Mouse (Mus musculus) CH12.LX (cell line): ENCODE measurements around the gene Tepsin. TPM values are rescaled to one million over a fixed set of nuclear protein-coding genes. Genes with fewer than 3 reads are reported as not detected.

Experiments used
- DNase-seq: peaks from one replicate; pipeline ENCODE4 v3.0.0-alpha.2; 2013; ENCODE audit errors: extremely low read depth
- H3K27ac ChIP-seq: 2 replicates; pipeline ENCODE4 v1.5.1; 2012; ENCODE audit warnings: low read depth, mild to moderate bottlenecking, control low read depth, moderate library complexity; ENCODE audit not compliant: insufficient read depth
- H3K27me3 ChIP-seq: replicated peaks from 2 replicates; pipeline ENCODE3; 2012; ENCODE audit warnings: inconsistent platforms
- H3K36me3 ChIP-seq, 2 experiments: replicated peaks in 1 of 2; 2 replicates each; pipeline versions ENCODE3 to v1.6.1; 2012; ENCODE audit warnings: inconsistent platforms in 1 of 2, low read length in 1 of 2, mild to moderate bottlenecking in 1 of 2, mixed read lengths in 1 of 2, moderate library complexity in 1 of 2; ENCODE audit not compliant: control insufficient read depth in 1 of 2, insufficient read depth in 1 of 2
- H3K4me1 ChIP-seq, 2 experiments: 2 replicates each; pipeline ENCODE4 v1.6.1; 2012; ENCODE audit warnings: inconsistent platforms in 1 of 2, moderate library complexity in 1 of 2; ENCODE audit not compliant: insufficient read depth in 2 of 2, control insufficient read depth in 1 of 2
- H3K4me2 ChIP-seq: 2 replicates; pipeline ENCODE4 v1.6.1; 2012; ENCODE audit warnings: low read depth, mild to moderate bottlenecking, control low read depth; ENCODE audit not compliant: poor library complexity, insufficient read depth, severe bottlenecking
- H3K4me3 ChIP-seq, 3 experiments: fragments of 150-350 bp in 1 of 3; sonication (generic) in 1 of 3; replicated peaks in 1 of 3; 2 replicates each; pipeline versions ENCODE3 to v1.5.1; 2011 to 2012; ENCODE audit warnings: low read depth in 2 of 3, low read length in 2 of 3, mild to moderate bottlenecking in 2 of 3, moderate library complexity in 2 of 3, control low read depth in 1 of 3, improper control_type of control experiment in 1 of 3, inconsistent platforms in 1 of 3, mixed read lengths in 1 of 3; ENCODE audit not compliant: poor library complexity in 1 of 3
- H3K79me2 ChIP-seq: replicated peaks from 2 replicates; pipeline ENCODE4 v1.6.1; 2012; ENCODE audit warnings: mild to moderate bottlenecking, moderate library complexity; ENCODE audit not compliant: control insufficient read depth, poor library complexity, insufficient read depth, severe bottlenecking; ENCODE audit errors: extremely low read depth
- H3K9ac ChIP-seq: 2 replicates; pipeline ENCODE4 v1.6.1; 2012; ENCODE audit warnings: low read depth, mild to moderate bottlenecking, control low read depth, moderate library complexity; ENCODE audit not compliant: insufficient read depth
- H3K9me3 ChIP-seq: replicated peaks from 2 replicates; pipeline ENCODE3; 2012; ENCODE audit warnings: low read length, inconsistent platforms, mixed read lengths
- CHD1 ChIP-seq: IDR thresholded peaks from 2 replicates; pipeline ENCODE4 v1.6.1; 2012; ENCODE audit warnings: low read depth, low read length, improper control_type of control experiment, inconsistent platforms
- CHD2 ChIP-seq: IDR thresholded peaks from 2 replicates; pipeline ENCODE4 v1.6.1; 2011; ENCODE audit warnings: low read length, improper control_type of control experiment
- CTCF ChIP-seq, 2 experiments: IDR thresholded peaks in 1 of 2; conservative IDR thresholded peaks in 1 of 2; 2 replicates each; pipeline ENCODE4 v1.5.1; 2011 to 2012; ENCODE audit warnings: low read depth in 2 of 2, low read length in 2 of 2, improper control_type of control experiment in 1 of 2, inconsistent platforms in 1 of 2, mild to moderate bottlenecking in 1 of 2, moderate library complexity in 1 of 2
- E2F4 ChIP-seq: IDR thresholded peaks from 2 replicates; pipeline ENCODE4 v1.6.1; 2011; ENCODE audit warnings: low read depth, low read length, improper control_type of control experiment; ENCODE audit not compliant: insufficient replicate concordance
- ETS1 ChIP-seq: conservative IDR thresholded peaks from 2 replicates; pipeline ENCODE4 v1.6.1; 2012; ENCODE audit warnings: low read depth, mild to moderate bottlenecking, inconsistent platforms, low read length, improper control_type of control experiment, moderate library complexity
- GABPA ChIP-seq: IDR thresholded peaks from 2 replicates; pipeline ENCODE4 v1.6.1; 2012; ENCODE audit warnings: low read depth, low read length, improper control_type of control experiment, inconsistent platforms; ENCODE audit not compliant: insufficient replicate concordance
- IRF4 ChIP-seq: IDR thresholded peaks from 2 replicates; pipeline ENCODE4 v1.6.1; 2014; ENCODE audit warnings: low read depth, mild to moderate bottlenecking, inconsistent platforms, low read length, improper control_type of control experiment
- JUN ChIP-seq: IDR thresholded peaks from 2 replicates; pipeline ENCODE4 v1.6.1; 2011; ENCODE audit warnings: low read depth, mild to moderate bottlenecking, low read length, improper control_type of control experiment, moderate library complexity; ENCODE audit not compliant: insufficient read depth
- JUND ChIP-seq: conservative IDR thresholded peaks from 2 replicates; pipeline ENCODE4 v1.6.1; 2011; ENCODE audit warnings: low read depth, low read length, improper control_type of control experiment
- MAFK ChIP-seq: IDR thresholded peaks from 2 replicates; pipeline ENCODE4 v1.6.1; 2011; ENCODE audit warnings: low read length, improper control_type of control experiment; ENCODE audit not compliant: insufficient replicate concordance
- MAX ChIP-seq: IDR thresholded peaks from 2 replicates; pipeline ENCODE4 v1.6.1; 2011; ENCODE audit warnings: low read length, improper control_type of control experiment
- MAZ ChIP-seq: IDR thresholded peaks from 2 replicates; pipeline ENCODE4 v1.6.1; 2012; ENCODE audit warnings: low read depth, mild to moderate bottlenecking, inconsistent platforms, low read length, improper control_type of control experiment, moderate library complexity
- NRF1 ChIP-seq: IDR thresholded peaks from 2 replicates; pipeline ENCODE4 v1.6.1; 2014; ENCODE audit warnings: low read depth, mild to moderate bottlenecking, inconsistent platforms, low read length, improper control_type of control experiment, moderate library complexity
- POLR2A ChIP-seq: IDR thresholded peaks from 2 replicates; pipeline ENCODE4 v1.6.1; 2011; ENCODE audit warnings: low read depth, mild to moderate bottlenecking, improper control_type of control experiment, low read length
- POLR2AphosphoS2 ChIP-seq: IDR thresholded peaks from 2 replicates; pipeline ENCODE4 v1.6.1; 2011; ENCODE audit warnings: low read depth, low read length, improper control_type of control experiment
- RAD21 ChIP-seq: IDR thresholded peaks from 2 replicates; pipeline ENCODE4 v1.6.1; 2011; ENCODE audit warnings: low read depth, mild to moderate bottlenecking, low read length, improper control_type of control experiment, moderate library complexity
- RCOR1 ChIP-seq: conservative IDR thresholded peaks from 2 replicates; pipeline ENCODE4 v1.6.1; 2012; ENCODE audit warnings: low read depth, mild to moderate bottlenecking, inconsistent platforms, low read length, improper control_type of control experiment
- SIN3A ChIP-seq: IDR thresholded peaks from 2 replicates; pipeline ENCODE4 v1.6.1; 2012; ENCODE audit warnings: low read length, improper control_type of control experiment, inconsistent platforms
- USF1 ChIP-seq: IDR thresholded peaks from 2 replicates; pipeline ENCODE4 v1.6.1; 2014; ENCODE audit warnings: low read depth, mild to moderate bottlenecking, inconsistent platforms, low read length, improper control_type of control experiment
- dilution Hi-C: fragments of 300-500 bp; cut with MboI; formaldehyde crosslinking; loops from 2 replicates; pipeline ENCODE4 v1.14.3; 2020; ENCODE audit warnings: low sequenced_read_pairs; ENCODE audit not compliant: extremely low pct_unique_long_range_greater_than_20kb, extremely low pct_ligation_motif_present
- in situ Hi-C: fragments of 300-500 bp; cut with MboI; formaldehyde crosslinking; loops from 3 replicates; pipeline ENCODE4 v1.14.3; 2019; ENCODE audit warnings: low sequenced_read_pairs, low pct_ligation_motif_present, low pct_unique_long_range_greater_than_20kb, mixed read lengths
- polyA plus RNA-seq: library from polyadenylated mRNA; unstranded; fragments of >175 nt; gene quantifications from 2 replicates; pipeline ENCODE4 v1.2.1, GENCODE M21; 2012; ENCODE audit warnings: low read depth; ENCODE audit not compliant: insufficient read length
- total RNA-seq, 2 experiments: library from RNA; depleted of rRNA; stranded (reverse); fragments of 300-350 nt in 1 of 2; fragments of >200 nt in 1 of 2; gene quantifications; 2 replicates each; pipeline ENCODE4 v1.2.3; 2012 to 2014

Gene Tepsin
- total and polyA plus RNA-seq, 3 experiments = 13.7 to 22.1 (median 14.2) TPM

- no peak overlapping the region for H3K4me3 ChIP-seq
- dilution Hi-C loops (no loop called here), in situ Hi-C loops (no loop called here)
- H3K9me3 ChIP-seq = no peaks in the 10 kb centered on the region
- no peak overlapping the region for H3K9ac ChIP-seq
- peaks cover 0 to 3% of the 10 kb centered on the region in 2 experiments; a peak in 1 of 4 replicates for H3K4me1 ChIP-seq
- no peaks in the 10 kb centered on the region for H3K27me3 ChIP-seq
- H3K4me2 ChIP-seq = no peak overlapping the region
- H3K79me2 ChIP-seq = no peaks in the 10 kb centered on the region
- H3K27ac ChIP-seq = no peak overlapping the region
- TF ChIP-seq RCOR1 (no peak), E2F4 (no peak), SIN3A (no peak), ETS1 (no peak), NRF1 (no peak), POLR2A (no peak), GABPA (no peak), MAFK (no peak), CHD1 (no peak), CHD2 (no peak), POLR2AphosphoS2 (no peak), JUND (no peak), MAZ (no peak)
- peaks cover 82 to 94% of the 10 kb centered on the region in 2 experiments for H3K36me3 ChIP-seq
- DNase-seq = no peak
Measured at GRCm38 (mm10) chr11:120134148-120134547, 35.6 kb upstream of the Tepsin start.

GRCm38 (mm10) chr11:120129281-120129680, 30.8 kb upstream of the Tepsin start:
- no peak overlapping the region for H3K27ac ChIP-seq
- H3K79me2 ChIP-seq = no peaks in the 10 kb centered on the region
- dilution Hi-C loops (no loop called here), in situ Hi-C loops (no loop called here)
- H3K4me2 ChIP-seq = no peak overlapping the region
- no peaks in the 10 kb centered on the region for H3K9me3 ChIP-seq
- no peak for DNase-seq
- TF ChIP-seq POLR2AphosphoS2 (no peak), RAD21 (no peak), MAX (no peak), JUN (no peak), CTCF (conservative IDR thresholded peaks at IDR 0.05 in 1 of 2, IDR thresholded peaks at IDR 0.05 in 1 of 2; ENCODE audit: low read depth in 2 of 2, low read length in 2 of 2) (no peak), IRF4 (no peak), USF1 (no peak)
- no peak overlapping the region for H3K9ac ChIP-seq
- H3K4me1 ChIP-seq = peaks cover 0 to 12% of the 10 kb centered on the region in 2 experiments; a peak in 2 of 4 replicates
- H3K36me3 ChIP-seq = peaks cover 72 to 90% of the 10 kb centered on the region in 2 experiments
- H3K4me3 ChIP-seq = no peak overlapping the region
- H3K27me3 ChIP-seq = no peaks in the 10 kb centered on the region
